Mouse (Mus musculus): ENCODE results near the gene Csf2rb2. TPM values are rescaled to one million over a fixed set of nuclear protein-coding genes. Genes with fewer than 3 reads are reported as not detected.
"Not testable (repeated sequence)": the region's sequence is repeated elsewhere in the genome, so short reads cannot be mapped to it uniquely, and the experiment has no call there.

The Csf2rb2 gene
- polyA plus RNA-seq, 1 experiment from 2014 or later, result 1.0 TPM

- H3K4me1 ChIP-seq, result peaks cover 9% of the 10 kb centered on the region
- no peak overlapping the region for H3K4me3 ChIP-seq
- no peaks in the 10 kb centered on the region for H3K36me3 ChIP-seq
- 25% methylated on average over 2 of the region's 2 CpGs for WGBS (ENCODE audit: insufficient replicate concordance)
- no peak; the same call in 1 of the 2 replicates for ATAC-seq
- H3K9ac ChIP-seq, result no peak overlapping the region
- H3K4me2 ChIP-seq, result no peak overlapping the region
- peaks cover 23% of the 10 kb centered on the region for H3K27me3 ChIP-seq (replicated peaks)
- no peak overlapping the region for H3K27ac ChIP-seq
- H3K9me3 ChIP-seq (replicated peaks), result no peaks in the 10 kb centered on the region
Measured at GRCm38 (mm10) chr15:78278308-78278707, 27.2 kb downstream of the Csf2rb2 start.

DNA sequence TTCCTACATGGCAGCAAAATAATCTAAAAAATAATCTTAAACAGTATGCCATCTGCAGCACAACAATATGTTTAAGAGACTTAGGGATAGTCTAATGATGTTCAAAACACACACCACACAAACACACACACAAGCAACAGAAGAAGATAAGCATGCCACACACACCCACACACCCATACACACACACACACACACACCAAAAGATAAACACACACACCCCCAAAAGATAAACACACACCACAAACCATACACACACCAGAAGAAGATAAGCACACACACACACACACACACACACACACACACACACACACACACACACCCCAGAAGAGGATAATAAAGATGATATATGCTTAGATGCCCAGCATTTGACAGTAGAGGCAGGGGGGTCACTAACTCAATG lies 34.3 kb downstream of the Csf2rb2 start:
- Histone ChIP-seq H3K4me2 (no peak overlapping the region), H3K27me3 (replicated peaks) (peaks cover 13% of the 10 kb centered on the region), H3K9me3 (replicated peaks) (no peaks in the 10 kb centered on the region; the same call in 1 of the 2 replicates), H3K4me3 (no peak overlapping the region), H3K36me3 (no peaks in the 10 kb centered on the region), H3K4me1 (peaks cover 58% of the 10 kb centered on the region), H3K9ac (no peak overlapping the region), H3K27ac (peak overlapping the region; percentile 73)
- ATAC-seq, result peak; percentile 43

- no peaks in the 10 kb centered on the region; the same call in 1 of the 2 replicates for H3K9me3 ChIP-seq (replicated peaks)
- peak; percentile 98 for ATAC-seq
- H3K4me2 ChIP-seq, result peak overlapping the region; percentile 58
- peaks cover 64% of the 10 kb centered on the region for H3K4me1 ChIP-seq
- WGBS (ENCODE audit: insufficient replicate concordance), result 12% methylated on average over 4 of the region's 4 CpGs
- H3K27ac ChIP-seq, result peak overlapping the region; percentile 94
- H3K9ac ChIP-seq, result peak overlapping the region; percentile 62
- H3K36me3 ChIP-seq, result no peaks in the 10 kb centered on the region
- no peak overlapping the region for H3K4me3 ChIP-seq
- H3K27me3 ChIP-seq (replicated peaks), result peaks cover 16% of the 10 kb centered on the region; the same call in 1 of the 2 replicates
Measured at GRCm38 (mm10) chr15:78267865-78268264, 37.7 kb downstream of the Csf2rb2 start.

DNA sequence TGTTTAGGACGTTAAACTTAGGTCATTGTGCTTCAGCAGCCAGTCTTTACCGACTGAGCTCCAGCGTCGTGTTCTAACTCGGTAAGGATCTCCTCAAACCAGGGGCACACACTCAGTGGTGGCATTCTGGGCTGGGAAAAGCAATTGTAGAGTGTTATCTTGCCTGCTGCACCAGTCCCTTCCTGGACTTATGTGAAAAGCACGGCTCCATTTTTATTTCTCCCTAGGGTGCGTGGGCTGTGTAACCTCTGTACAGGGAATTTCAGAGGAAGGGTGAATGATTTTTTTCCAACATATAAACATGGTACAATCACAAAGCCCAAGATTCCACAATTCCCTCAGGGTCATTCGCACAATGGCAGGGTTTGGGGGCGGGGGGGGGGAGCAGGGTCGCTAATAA lies 38.1 kb downstream of the Csf2rb2 start:
- ATAC-seq, result peak; percentile 53
- peaks cover 68% of the 10 kb centered on the region for H3K4me1 ChIP-seq
- H3K36me3 ChIP-seq, result no peaks in the 10 kb centered on the region
- peak overlapping the region; percentile 58 for H3K4me2 ChIP-seq
- H3K4me3 ChIP-seq, result 0 out of 2 replicates have a peak overlapping the region, but pooled peaks have one; percentile 4
- peak overlapping the region; percentile 94 for H3K27ac ChIP-seq
- WGBS (ENCODE audit: insufficient replicate concordance), result 34% methylated on average over 10 of the region's 10 CpGs
- peak overlapping the region; percentile 62 for H3K9ac ChIP-seq
- H3K9me3 ChIP-seq (replicated peaks), result no peaks in the 10 kb centered on the region; the same call in 1 of the 2 replicates
- H3K27me3 ChIP-seq (replicated peaks), result peaks cover 20% of the 10 kb centered on the region; the same call in 1 of the 2 replicates

- H3K27ac ChIP-seq, result no peak overlapping the region
- H3K27me3 ChIP-seq (replicated peaks), result peaks cover 20% of the 10 kb centered on the region; the same call in 1 of the 2 replicates
Measured at GRCm38 (mm10) chr15:78263286-78263685, 42.2 kb downstream of the Csf2rb2 start.

GRCm38 (mm10) chr15:78260668-78261333 lies 44.7 kb downstream of the Csf2rb2 start:
- WGBS (ENCODE audit: insufficient replicate concordance), result 42% methylated on average over 13 of the region's 13 CpGs
- Histone ChIP-seq H3K9me3 (replicated peaks) (no peaks in the 10 kb centered on the region), H3K4me3 (peak overlapping the region; percentile 49), H3K4me1 (peaks cover 55% of the 10 kb centered on the region), H3K4me2 (peak overlapping the region; percentile 57), H3K9ac (peak overlapping the region; percentile 66), H3K27me3 (replicated peaks) (peaks cover 18% of the 10 kb centered on the region), H3K27ac (peak overlapping the region; percentile 89), H3K36me3 (no peaks in the 10 kb centered on the region)
- ATAC-seq, result peak; percentile 95

More at GRCm38 (mm10) chr15:78263286-78263685, 42.2 kb downstream of the Csf2rb2 start:
- no peak for ATAC-seq
- WGBS (ENCODE audit: insufficient replicate concordance), result 76% methylated on average over 3 of the region's 3 CpGs
- peak overlapping the region; percentile 57 for H3K4me2 ChIP-seq
- H3K9ac ChIP-seq, result peak overlapping the region; percentile 66
- H3K9me3 ChIP-seq (replicated peaks), result no peaks in the 10 kb centered on the region
- no peaks in the 10 kb centered on the region for H3K36me3 ChIP-seq
- peak overlapping the region; percentile 49; the same call in 1 of the 2 replicates for H3K4me3 ChIP-seq
- H3K4me1 ChIP-seq, result peaks cover 70% of the 10 kb centered on the region

- peak overlapping the region; percentile 24; the same call in 1 of the 2 replicates for H3K9ac ChIP-seq
- no peak for ATAC-seq
- H3K27me3 ChIP-seq (replicated peaks), result peaks cover 19% of the 10 kb centered on the region
- H3K4me3 ChIP-seq, result no peak overlapping the region
- H3K9me3 ChIP-seq (replicated peaks), result no peaks in the 10 kb centered on the region
- no peak overlapping the region for H3K4me2 ChIP-seq
- H3K4me1 ChIP-seq, result peaks cover 55% of the 10 kb centered on the region
- no peaks in the 10 kb centered on the region for H3K36me3 ChIP-seq
- WGBS (ENCODE audit: insufficient replicate concordance), result 40% methylated on average over 10 of the region's 10 CpGs
- H3K27ac ChIP-seq, result peak overlapping the region; percentile 69
Measured at GRCm38 (mm10) chr15:78258246-78258865, 47.2 kb downstream of the Csf2rb2 start.

DNA sequence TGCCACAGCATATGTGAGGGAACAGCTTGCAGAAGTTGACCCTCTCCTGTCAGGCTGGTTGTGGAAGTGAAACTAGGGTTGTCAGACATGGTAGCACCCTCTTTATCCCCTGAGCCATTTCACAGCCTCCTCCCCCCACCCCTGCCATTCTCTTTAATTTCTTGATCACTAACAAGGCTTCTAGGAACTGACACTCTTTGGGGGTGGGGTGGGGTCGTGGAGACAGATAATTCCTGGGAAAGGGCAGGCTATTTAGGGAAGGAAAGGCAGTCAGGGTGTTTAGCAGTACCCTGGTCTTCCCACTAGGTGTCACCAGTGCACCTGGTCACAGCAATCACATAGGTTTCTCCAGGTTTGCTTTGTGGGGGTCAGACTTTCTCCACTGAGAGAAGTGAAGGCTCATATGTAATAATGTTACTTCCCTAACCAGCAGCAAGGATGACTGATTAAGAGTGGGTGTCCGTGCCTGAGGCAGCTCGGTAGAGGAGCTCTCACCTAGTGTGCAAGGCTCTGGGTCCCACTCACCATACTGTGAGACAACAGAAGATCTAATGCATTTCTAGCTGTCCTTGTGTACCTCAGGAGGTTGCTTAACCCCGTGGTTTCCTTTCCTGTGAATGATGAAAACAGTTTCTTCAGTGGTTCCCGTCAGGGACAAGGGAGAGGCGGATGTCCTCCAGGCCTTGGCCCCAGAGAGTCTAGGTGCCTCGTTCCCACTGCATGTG lies 48.0 kb downstream of the Csf2rb2 start:
- 11% methylated on average over 7 of the region's 7 CpGs for WGBS (ENCODE audit: insufficient replicate concordance)
- Histone ChIP-seq H3K27ac (peak overlapping the region; percentile 69), H3K27me3 (replicated peaks) (peaks cover 15% of the 10 kb centered on the region), H3K4me1 (peaks cover 47% of the 10 kb centered on the region), H3K9ac (peak overlapping the region; percentile 24; the same call in 1 of the 2 replicates), H3K4me3 (no peak overlapping the region), H3K4me2 (no peak overlapping the region), H3K36me3 (no peaks in the 10 kb centered on the region), H3K9me3 (replicated peaks) (no peaks in the 10 kb centered on the region)
- ATAC-seq, result no peak

- H3K27me3 ChIP-seq (replicated peaks), result peaks cover 14% of the 10 kb centered on the region
- ATAC-seq; H3K27ac ChIP-seq; H3K36me3 ChIP-seq; H3K9me3 ChIP-seq (replicated peaks); H3K4me2 ChIP-seq; H3K4me3 ChIP-seq: not testable (repeated sequence)
- H3K9ac ChIP-seq, result 0 out of 2 replicates have a peak overlapping the region, but pooled peaks have one; percentile 6
- H3K4me1 ChIP-seq, result peaks cover 39% of the 10 kb centered on the region
Measured at GRCm38 (mm10) chr15:78256602-78257259, 48.8 kb downstream of the Csf2rb2 start.

DNA sequence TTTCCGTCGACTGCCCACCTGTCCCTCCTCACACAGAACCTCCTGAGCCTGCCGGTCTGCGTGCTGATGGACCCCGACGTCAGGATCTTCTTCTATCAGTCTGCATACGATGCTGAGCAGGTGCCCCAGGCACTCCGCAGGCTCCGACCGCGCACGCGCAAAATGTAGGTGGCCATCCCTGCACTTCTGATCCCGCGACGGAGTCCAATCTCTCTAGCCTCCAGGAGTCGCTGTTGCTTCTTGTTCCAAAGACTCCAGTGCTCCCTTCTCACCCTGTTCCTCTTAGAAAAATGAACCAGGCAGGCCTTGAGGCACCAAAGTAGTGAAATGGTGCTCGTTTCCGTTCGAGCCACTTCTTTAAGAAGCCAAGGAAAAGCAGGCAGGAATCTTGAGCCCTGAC lies 50.8 kb downstream of the Csf2rb2 start:
- Histone ChIP-seq H3K4me3 (no peak overlapping the region), H3K4me2 (no peak overlapping the region), H3K9ac (no peak overlapping the region), H3K27ac (no peak overlapping the region), H3K27me3 (replicated peaks) (peaks cover 14% of the 10 kb centered on the region), H3K9me3 (replicated peaks) (no peaks in the 10 kb centered on the region), H3K4me1 (peaks cover 20% of the 10 kb centered on the region), H3K36me3 (no peaks in the 10 kb centered on the region)
- WGBS (ENCODE audit: insufficient replicate concordance), result 24% methylated on average over 20 of the region's 20 CpGs
- ATAC-seq, result no peak

DNA sequence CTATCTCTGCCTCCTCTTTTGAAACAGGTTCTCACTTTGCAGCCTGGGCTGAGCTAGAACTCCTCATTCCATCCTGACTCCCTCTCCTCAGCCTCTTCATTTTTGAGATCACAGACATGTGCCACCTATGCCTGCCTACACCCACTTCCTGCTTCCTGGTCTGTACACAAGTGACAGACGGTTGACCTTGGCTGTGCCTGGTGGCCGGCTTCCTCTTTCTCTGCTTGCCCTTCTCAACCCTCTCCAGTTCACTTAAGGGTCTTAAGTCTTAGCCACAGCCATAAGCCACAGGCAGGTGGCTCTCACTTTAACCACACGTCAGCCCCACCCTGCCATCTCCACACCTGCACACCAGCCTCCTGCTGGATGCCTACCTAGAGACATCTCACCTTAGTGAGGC lies 57.1 kb downstream of the Csf2rb2 start:
- 22% methylated on average over 3 of the region's 3 CpGs for WGBS (ENCODE audit: insufficient replicate concordance)
- no peak overlapping the region for H3K4me3 ChIP-seq
- H3K9me3 ChIP-seq (replicated peaks), result no peaks in the 10 kb centered on the region
- H3K27ac ChIP-seq, result no peak overlapping the region
- no peak overlapping the region for H3K9ac ChIP-seq
- no peaks in the 10 kb centered on the region for H3K4me1 ChIP-seq
- ATAC-seq, result no peak
- 0 out of 2 replicates have a peak overlapping the region, but pooled peaks have one; percentile 0 for H3K4me2 ChIP-seq
- no peaks in the 10 kb centered on the region for H3K36me3 ChIP-seq
- H3K27me3 ChIP-seq (replicated peaks), result peaks cover 4% of the 10 kb centered on the region; the same call in 1 of the 2 replicates
